Mouse (Mus musculus) embryo, embryonic 11 days (tissue): Measurements from ENCODE around the gene Cenpi.
"Not testable (repeated sequence)": the region's sequence is repeated elsewhere in the genome, so short reads cannot be mapped to it uniquely, and the experiment has no call there.

ENCODE experiments used
- DNase-seq: peaks from one replicate; pipeline ENCODE4 v3.0.0-alpha.2; 2015

Gene Cenpi

GRCm38 (mm10) chrX:134307534-134308274 lies at the start of gene Cenpi:
Gene Cenpi (plus strand): TSS chrX:134308084.
- DNase-seq: peak; percentile 93

- DNase-seq: no peak
Observed at GRCm38 (mm10) chrX:134261191-134261590, 46.7 kb upstream of the Cenpi start.

GRCm38 (mm10) chrX:134262129-134262528 lies 45.8 kb upstream of the Cenpi start:
- no peak for DNase-seq

- DNase-seq: peak; percentile 26
Observed at GRCm38 (mm10) chrX:134275715-134276114, 32.2 kb upstream of the Cenpi start.

- peak; percentile 79 for DNase-seq
Observed at GRCm38 (mm10) chrX:134276275-134277160, 31.4 kb upstream of the Cenpi start, which contains the start of gene Trmt2b. Gene Trmt2b (minus strand): TSS chrX:134276984.

GRCm38 (mm10) chrX:134280531-134280930 lies 27.4 kb upstream of the Cenpi start:
- DNase-seq: no peak

GRCm38 (mm10) chrX:134285102-134285501 lies 22.8 kb upstream of the Cenpi start:
- DNase-seq: no peak

- DNase-seq: peak; percentile 4
Observed at GRCm38 (mm10) chrX:134285791-134286190, 22.1 kb upstream of the Cenpi start.

- no peak for DNase-seq
Observed at GRCm38 (mm10) chrX:134287305-134287704, 20.6 kb upstream of the Cenpi start.

- peak; percentile 6 for DNase-seq
Observed at GRCm38 (mm10) chrX:134296301-134296700, 11.6 kb upstream of the Cenpi start.

GRCm38 (mm10) chrX:134296737-134297136 lies 11.1 kb upstream of the Cenpi start:
- peak; percentile 16 for DNase-seq

- no peak for DNase-seq
Observed at GRCm38 (mm10) chrX:134297195-134297594, 10.7 kb upstream of the Cenpi start.

- no peak for DNase-seq
Observed at GRCm38 (mm10) chrX:134300219-134300618, 7.7 kb upstream of the Cenpi start.

GRCm38 (mm10) chrX:134303287-134303686 lies 4.6 kb upstream of the Cenpi start:
- DNase-seq: no peak

- no peak for DNase-seq
Observed at GRCm38 (mm10) chrX:134308275-134308634, 371 bp downstream of the Cenpi start.

- DNase-seq: not testable (repeated sequence)
Observed at GRCm38 (mm10) chrX:134311193-134311592, 3.3 kb downstream of the Cenpi start.

- DNase-seq: peak; percentile 35
Observed at GRCm38 (mm10) chrX:134319153-134319932, 11.5 kb downstream of the Cenpi start.

GRCm38 (mm10) chrX:134333280-134333679 lies 25.4 kb downstream of the Cenpi start:
- DNase-seq: peak; percentile 2

- DNase-seq: no peak
Observed at GRCm38 (mm10) chrX:134342735-134343134, 34.9 kb downstream of the Cenpi start.

- DNase-seq: no peak
Observed at GRCm38 (mm10) chrX:134350205-134350604, 42.3 kb downstream of the Cenpi start.

GRCm38 (mm10) chrX:134353848-134354247 lies 46.0 kb downstream of the Cenpi start:
- DNase-seq: peak; percentile 1

- DNase-seq: no peak
Observed at GRCm38 (mm10) chrX:134359336-134359735, 51.5 kb downstream of the Cenpi start.

GRCm38 (mm10) chrX:134362156-134362555 lies 54.3 kb downstream of the Cenpi start:
- no peak for DNase-seq
